Mouse (Mus musculus): ENCODE data around the gene Pak6. TPM values are rescaled to one million over a fixed set of nuclear protein-coding genes. Genes with fewer than 3 reads are reported as not detected.

The Pak6 gene
- polyA plus RNA-seq, 1 experiment from 2014 or later = 0.15 TPM

DNA sequence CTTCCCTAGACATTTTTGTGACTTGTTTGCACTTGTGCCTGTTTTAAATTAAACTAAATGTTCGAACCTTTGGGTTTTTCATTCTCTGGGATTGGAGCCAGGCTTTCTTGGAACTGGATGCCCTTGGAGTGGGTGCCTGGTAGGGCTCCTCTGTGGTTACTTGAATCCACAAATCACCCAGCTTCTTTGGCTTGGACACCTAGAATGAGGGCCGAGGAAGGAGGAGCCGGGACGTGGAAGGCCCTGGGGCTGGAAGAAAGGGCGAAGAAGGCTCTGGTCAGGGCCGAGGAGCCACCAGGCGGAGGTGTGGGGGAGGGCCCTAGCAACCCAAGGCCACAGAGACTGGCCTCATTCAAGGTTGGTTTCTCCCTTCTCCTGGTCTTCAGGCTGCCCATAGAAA, 34.9 kb downstream of the Pak6 start:
- Histone ChIP-seq H3K9me3 (ENCODE audit: low read length) (no peaks in the 10 kb centered on the region), H3K36me3 (replicated peaks; ENCODE audit: insufficient read depth, low read length) (no peaks in the 10 kb centered on the region), H3K27me3 (ENCODE audit: insufficient read depth, low read length) (peaks cover 38% of the 10 kb centered on the region), H3K4me1 (ENCODE audit: insufficient read depth) (peaks cover 34% of the 10 kb centered on the region), H3K9ac (replicated peaks) (no peak overlapping the region), H3K4me3 (ENCODE audit: low read depth, low read length) (no peak overlapping the region), H3K27ac (ENCODE audit: low read depth) (no peak overlapping the region), H3K4me2 (ENCODE audit: low read depth, low read length) (no peak overlapping the region)
- WGBS (ENCODE audit: insufficient replicate concordance) = 60% methylated on average over 7 of the region's 7 CpGs
- ATAC-seq = no peak
- TF ChIP-seq EP300 (IDR thresholded peaks at IDR 0.05; ENCODE audit: low read depth) (no peak), CTCF (IDR thresholded peaks at IDR 0.05; ENCODE audit: low read depth) (no peak)
- no peak for DNase-seq

GRCm38 (mm10) chr2:118700179-118701062, 37.3 kb downstream of the Pak6 start:
- Histone ChIP-seq H3K9me3 (ENCODE audit: low read length) (no peaks in the 10 kb centered on the region), H3K27ac (ENCODE audit: low read depth) (no peak overlapping the region), H3K4me2 (ENCODE audit: low read depth, low read length) (peak overlapping the region; percentile 65), H3K36me3 (replicated peaks; ENCODE audit: insufficient read depth, low read length) (no peaks in the 10 kb centered on the region), H3K4me1 (ENCODE audit: insufficient read depth) (peaks cover 47% of the 10 kb centered on the region), H3K4me3 (ENCODE audit: low read depth, low read length) (peak overlapping the region; percentile 19), H3K9ac (replicated peaks) (no peak overlapping the region; the same call in 1 of the 2 replicates), H3K27me3 (ENCODE audit: insufficient read depth, low read length) (peaks cover 58% of the 10 kb centered on the region)
- ATAC-seq (peak; percentile 48; the same call in 1 of the 2 replicates), DNase-seq (peak; percentile 88)
- 3% methylated on average over 32 of the region's 32 CpGs for WGBS (ENCODE audit: insufficient replicate concordance)
- TF ChIP-seq CTCF (IDR thresholded peaks at IDR 0.05; ENCODE audit: low read depth) (peak; percentile 95), EP300 (IDR thresholded peaks at IDR 0.05; ENCODE audit: low read depth) (no peak)

GRCm38 (mm10) chr2:118701161-118701560, 38.1 kb downstream of the Pak6 start:
- 19% methylated on average over 5 of the region's 5 CpGs for WGBS (ENCODE audit: insufficient replicate concordance)
- no peak overlapping the region for H3K9ac ChIP-seq (replicated peaks)
- no peak for ATAC-seq
- H3K9me3 ChIP-seq (ENCODE audit: low read length) = no peaks in the 10 kb centered on the region
- TF ChIP-seq EP300 (IDR thresholded peaks at IDR 0.05; ENCODE audit: low read depth) (no peak), CTCF (IDR thresholded peaks at IDR 0.05; ENCODE audit: low read depth) (no peak)
- H3K36me3 ChIP-seq (replicated peaks; ENCODE audit: insufficient read depth, low read length) = no peaks in the 10 kb centered on the region
- peaks cover 43% of the 10 kb centered on the region for H3K4me1 ChIP-seq (ENCODE audit: insufficient read depth)
- no peak overlapping the region for H3K27ac ChIP-seq (ENCODE audit: low read depth)
- no peak overlapping the region for H3K4me2 ChIP-seq (ENCODE audit: low read depth, low read length)
- no peak overlapping the region for H3K4me3 ChIP-seq (ENCODE audit: low read depth, low read length)
- no peak for DNase-seq
- peaks cover 65% of the 10 kb centered on the region for H3K27me3 ChIP-seq (ENCODE audit: insufficient read depth, low read length)

DNA sequence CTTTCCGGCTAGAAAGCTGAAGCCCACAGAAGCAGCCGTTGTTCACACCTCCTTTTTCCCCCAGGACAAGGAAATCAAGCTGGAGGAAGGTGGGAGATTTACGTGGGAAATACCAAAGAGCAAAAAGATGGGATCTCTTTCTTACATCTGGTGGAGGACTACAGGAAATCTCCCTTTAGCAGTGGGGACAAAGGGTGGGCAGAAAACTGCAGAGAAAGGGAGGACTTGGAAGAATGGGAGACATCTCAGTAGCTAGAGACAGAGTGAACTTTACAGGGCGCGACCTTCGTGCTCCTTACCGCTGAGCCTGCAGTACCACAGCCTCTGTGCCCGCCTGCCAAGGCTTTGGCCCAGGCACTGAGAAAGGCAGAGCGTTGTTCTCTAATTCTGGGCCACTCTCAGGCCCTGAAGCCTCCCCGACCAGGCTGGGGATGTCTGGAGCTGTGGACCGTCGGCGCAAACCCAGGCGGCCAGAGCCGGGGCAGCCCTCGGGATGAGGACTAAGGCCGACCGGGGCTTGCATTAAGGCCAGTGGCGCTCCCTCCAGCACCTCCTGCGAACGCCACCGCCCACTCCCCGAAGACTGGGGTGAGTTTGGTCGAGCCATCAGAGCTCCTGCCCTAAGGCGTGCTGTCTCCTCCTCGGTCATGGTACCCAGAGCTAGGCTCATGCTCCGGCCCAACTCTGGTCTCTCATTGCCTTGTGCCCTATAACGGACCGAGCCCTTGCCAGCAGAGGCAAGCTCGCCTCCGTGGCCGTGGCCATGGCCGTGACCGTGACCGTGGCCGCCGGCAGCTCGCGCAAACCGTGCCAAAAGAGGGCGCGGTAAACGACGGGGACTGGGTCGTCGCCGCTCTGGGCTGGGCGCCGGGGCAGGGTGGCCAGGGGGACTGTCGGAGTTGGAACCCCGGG, 39.1 kb downstream of the Pak6 start:
- TF ChIP-seq CTCF (IDR thresholded peaks at IDR 0.05; ENCODE audit: low read depth) (no peak), EP300 (IDR thresholded peaks at IDR 0.05; ENCODE audit: low read depth) (no peak)
- Histone ChIP-seq H3K4me3 (ENCODE audit: low read depth, low read length) (peak overlapping the region; percentile 54), H3K27me3 (ENCODE audit: insufficient read depth, low read length) (peaks cover 76% of the 10 kb centered on the region), H3K9ac (replicated peaks) (no peak overlapping the region), H3K36me3 (replicated peaks; ENCODE audit: insufficient read depth, low read length) (no peaks in the 10 kb centered on the region), H3K9me3 (ENCODE audit: low read length) (no peaks in the 10 kb centered on the region), H3K4me1 (ENCODE audit: insufficient read depth) (peaks cover 35% of the 10 kb centered on the region), H3K4me2 (ENCODE audit: low read depth, low read length) (peak overlapping the region; percentile 82), H3K27ac (ENCODE audit: low read depth) (no peak overlapping the region)
- WGBS (ENCODE audit: insufficient replicate concordance) = 11% methylated on average over 50 of the region's 51 CpGs
- DNase-seq (no peak), ATAC-seq (peak; percentile 11; the same call in 1 of the 2 replicates)

DNA sequence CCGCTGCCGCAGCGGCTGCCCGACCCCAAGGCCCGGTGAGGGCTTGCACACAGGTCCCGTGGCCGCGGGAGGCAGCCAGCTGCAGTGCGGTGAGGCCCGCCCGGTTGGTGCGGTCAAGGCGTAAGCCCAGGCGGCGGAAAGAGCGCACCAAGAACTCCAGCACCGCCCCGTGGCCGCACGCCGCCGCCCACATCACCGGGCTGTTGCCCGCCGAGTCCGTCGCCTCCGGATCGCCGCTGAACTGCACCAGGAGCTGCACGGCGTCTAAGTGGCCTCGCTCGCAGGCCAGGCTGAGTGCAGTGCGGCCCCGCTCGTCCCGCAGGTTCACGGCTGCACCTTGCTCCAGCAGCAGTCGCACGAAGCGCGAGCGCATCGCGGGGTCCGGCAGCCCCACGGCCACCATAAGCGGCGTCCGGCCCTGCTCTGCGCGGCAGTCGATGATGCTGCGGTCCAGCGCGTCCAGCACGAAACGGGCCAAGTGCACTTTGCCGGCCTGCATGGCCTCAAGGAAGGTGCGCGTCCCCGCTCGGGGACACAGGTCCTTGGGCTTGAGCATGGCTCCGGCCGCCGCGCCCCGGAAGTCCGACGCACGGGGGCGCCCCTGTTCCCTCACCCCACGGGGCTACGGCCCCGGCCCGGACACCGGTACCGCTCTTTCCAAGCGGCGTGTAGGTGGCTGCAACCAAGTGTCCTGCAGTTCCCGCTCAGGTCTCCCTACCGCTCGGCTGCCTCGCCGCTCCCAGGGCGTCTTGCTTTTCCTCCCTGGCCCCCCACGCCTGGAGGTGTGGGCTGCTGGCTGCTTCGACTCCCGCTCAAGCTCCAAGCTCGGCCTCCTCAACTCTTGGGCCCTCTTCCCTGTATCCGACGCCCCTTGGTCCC, 40.0 kb downstream of the Pak6 start:
- Histone ChIP-seq H3K36me3 (replicated peaks; ENCODE audit: insufficient read depth, low read length) (no peaks in the 10 kb centered on the region), H3K4me3 (ENCODE audit: low read depth, low read length) (peak overlapping the region; percentile 54), H3K27me3 (ENCODE audit: insufficient read depth, low read length) (peaks cover 84% of the 10 kb centered on the region), H3K4me2 (ENCODE audit: low read depth, low read length) (peak overlapping the region; percentile 82), H3K4me1 (ENCODE audit: insufficient read depth) (peaks cover 28% of the 10 kb centered on the region), H3K9me3 (ENCODE audit: low read length) (no peaks in the 10 kb centered on the region), H3K9ac (replicated peaks) (no peak overlapping the region; the same call in 1 of the 2 replicates), H3K27ac (ENCODE audit: low read depth) (no peak overlapping the region)
- TF ChIP-seq CTCF (IDR thresholded peaks at IDR 0.05; ENCODE audit: low read depth) (peak; percentile 41), EP300 (IDR thresholded peaks at IDR 0.05; ENCODE audit: low read depth) (no peak)
- WGBS (ENCODE audit: insufficient replicate concordance) = under 1% methylated on average over 82 of the region's 93 CpGs
- peak; percentile 28 for ATAC-seq
- DNase-seq = peak; percentile 54
